31 mouse cellular contexts compared by ENCODE assay signal in genomic region chr16:72276390-72277074, GRCm38 (mm10).
"Had no signal": no experiment of that assay in that cellular context is flagged by ENCODE, and none has a peak within 500 bp of the region (broad histone marks: within the 10 kb centered on the region; RNA-seq: fewer than 3 reads in every experiment).

No protein-coding gene starts in this region.

- H3K4me1 ChIP-seq: heart, embryonic 12.5 days; heart, embryonic 13.5 days; heart, embryonic 15.5 days; hindbrain, embryonic 10.5 days; hindbrain, embryonic 12.5 days; hindbrain, embryonic 13.5 days; hindbrain, embryonic 15.5 days; kidney, embryonic 15.5 days had no signal

- H3K4me3 ChIP-seq: heart, embryonic 12.5 days; heart, embryonic 13.5 days; heart, embryonic 15.5 days; hindbrain, embryonic 10.5 days; hindbrain, embryonic 12.5 days; hindbrain, embryonic 13.5 days; hindbrain, embryonic 15.5 days; kidney, embryonic 15.5 days; layer of hippocampus, adult 2 months; left cerebral cortex, adult 2 months had no signal

- H3K4me2 ChIP-seq: heart, embryonic 11.5 days; heart, embryonic 12.5 days; heart, embryonic 13.5 days; heart, embryonic 15.5 days; hindbrain, embryonic 12.5 days; hindbrain, embryonic 13.5 days; hindbrain, embryonic 14.5 days; hindbrain, embryonic 15.5 days; kidney, embryonic 15.5 days had no signal

- H3K27ac ChIP-seq: heart, embryonic 13.5 days; heart, embryonic 15.5 days; hindbrain, embryonic 10.5 days; hindbrain, embryonic 12.5 days; hindbrain, embryonic 13.5 days; hindbrain, embryonic 14.5 days; hindbrain, embryonic 15.5 days; hindbrain, postnatal 0 days; kidney, embryonic 15.5 days; kidney, postnatal 0 days; layer of hippocampus, adult 2 months; left cerebral cortex, adult 2 months had no signal

- DNase-seq: heart, postnatal 10 days; heart, postnatal 14 days; heart, postnatal 36 days; heart, postnatal 4 days; kidney, adult 11 months; kidney, adult 18-20 months; kidney, adult 2 months; kidney, adult 9 months; kidney, postnatal 10 days; kidney, postnatal 14 days; kidney, postnatal 25 days; kidney, postnatal 36 days; kidney, postnatal 4 days; layer of hippocampus, adult 9-11 months; layer of hippocampus, postnatal 36 days had no signal

- H3K27me3 ChIP-seq: heart, embryonic 12.5 days; heart, embryonic 13.5 days; heart, embryonic 15.5 days; hindbrain, embryonic 12.5 days; hindbrain, embryonic 13.5 days; hindbrain, embryonic 15.5 days; kidney, embryonic 15.5 days had no signal

- ATAC-seq: hindbrain, embryonic 16.5 days; hindbrain, postnatal 0 days; inflammation-experienced regulatory T-cells, adult 6 months had no signal

- H3K36me3 ChIP-seq: heart, embryonic 12.5 days; heart, embryonic 13.5 days; heart, embryonic 15.5 days; hindbrain, embryonic 10.5 days; hindbrain, embryonic 12.5 days; hindbrain, embryonic 13.5 days; hindbrain, embryonic 15.5 days; kidney, embryonic 15.5 days had no signal

- H3K9ac ChIP-seq: heart, embryonic 12.5 days; heart, embryonic 13.5 days; heart, embryonic 15.5 days; hindbrain, embryonic 12.5 days; hindbrain, embryonic 13.5 days; hindbrain, embryonic 14.5 days; hindbrain, embryonic 15.5 days; kidney, embryonic 15.5 days had no signal

- H3K9me3 ChIP-seq: heart, embryonic 12.5 days; heart, embryonic 13.5 days; heart, embryonic 15.5 days; hindbrain, embryonic 10.5 days; hindbrain, embryonic 12.5 days; hindbrain, embryonic 13.5 days; hindbrain, embryonic 15.5 days; kidney, embryonic 15.5 days had no signal
